Mouse (Mus musculus) layer of hippocampus, adult 2 months (tissue): ENCODE results near the gene Sema3f. TPM values are rescaled to one million over a fixed set of nuclear protein-coding genes. Genes with fewer than 3 reads are reported as not detected.
A peak's percentile ranks its signal among the peaks of the same experiment; 100 is the strongest.

ENCODE experiments used
- DNase-seq, 2 experiments: peaks; one replicate each; pipeline ENCODE4 v3.0.0; 2022; ENCODE audit warnings: low spot score in 2 of 2
- H3K27ac ChIP-seq: fragments of 200-600 bp; 2 replicates; pipeline ENCODE4 v1.8.1; 2022
- H3K4me3 ChIP-seq: fragments of 200-600 bp; 2 replicates; pipeline ENCODE4 v1.8.1; 2022; ENCODE audit warnings: mild to moderate bottlenecking
- CTCF ChIP-seq: fragments of 200-600 bp; conservative IDR thresholded peaks from 2 replicates; pipeline ENCODE4 v1.8.1; 2022; ENCODE audit warnings: antibody characterized with exemption, mild to moderate bottlenecking, moderate library complexity
- total RNA-seq, 2 experiments: library from RNA; stranded (reverse); gene quantifications; 2 replicates each; pipeline ENCODE4 v1.2.3; 2021

Sema3f gene
- total RNA-seq, 2 experiments from 2014 or later: 2.8 to 3.5 TPM

DNA sequence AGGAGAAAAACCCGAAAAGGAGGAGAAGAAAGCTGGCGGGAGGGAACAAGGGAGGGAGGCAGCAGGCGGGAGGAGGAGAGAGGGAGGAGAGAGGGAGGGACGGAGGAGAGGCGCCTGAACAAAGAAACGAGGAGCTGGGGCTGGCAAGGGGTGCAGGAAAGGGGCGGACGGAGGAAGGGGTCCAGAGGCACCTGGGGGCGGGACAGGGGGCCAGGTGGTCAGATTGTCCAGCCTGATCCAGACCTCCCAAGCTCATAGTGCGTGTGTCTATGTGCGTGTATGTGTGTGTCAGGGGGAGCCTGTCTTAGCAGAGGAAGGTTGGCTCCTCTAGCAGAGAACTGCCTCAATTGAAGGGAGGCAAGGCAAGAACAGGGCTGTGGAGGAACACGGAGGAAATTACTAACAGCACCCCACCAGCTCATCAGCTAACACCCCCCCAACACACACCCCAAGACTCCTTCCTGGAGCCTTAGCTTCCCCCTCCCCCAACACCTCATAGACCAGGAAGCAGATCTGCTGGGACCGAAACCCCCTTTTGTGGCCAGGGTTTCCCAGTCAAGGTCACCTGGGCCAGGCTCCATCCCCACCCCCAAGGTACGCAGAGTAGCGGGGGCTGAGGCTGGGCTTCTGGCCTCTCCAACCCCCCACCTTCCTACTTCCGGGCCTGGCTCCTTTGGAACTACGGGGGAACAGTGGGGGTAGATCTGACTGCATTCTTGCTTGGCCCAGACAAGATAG, 2.4 kb downstream of the Sema3f start:
- no peak for DNase-seq
- no peak overlapping the region for H3K27ac ChIP-seq
- no peak for TF ChIP-seq CTCF

DNA sequence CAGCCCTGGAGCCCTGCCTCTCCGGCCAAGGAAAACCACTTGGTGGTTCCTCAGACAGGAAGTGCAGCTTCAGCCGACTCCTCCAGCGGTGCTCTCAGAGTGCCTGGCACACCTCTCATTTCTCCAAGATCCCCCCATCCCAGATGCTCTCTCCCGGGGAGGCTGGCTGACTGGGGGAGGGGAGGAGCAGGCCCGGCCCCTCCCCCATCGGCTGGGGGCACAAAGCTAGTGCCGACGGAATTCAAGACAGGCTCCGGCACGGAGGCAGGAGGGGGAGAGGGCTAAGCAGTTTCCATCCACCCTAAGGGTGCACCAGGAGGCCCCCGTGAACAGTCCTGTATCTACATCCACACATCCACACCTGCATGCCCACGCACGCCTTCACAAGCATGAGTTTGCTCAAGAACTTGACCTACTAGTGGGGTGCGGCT, 3.5 kb downstream of the Sema3f start:
- no peak for DNase-seq
- no peak overlapping the region for H3K27ac ChIP-seq
- H3K4me3 ChIP-seq: no peak overlapping the region
- TF ChIP-seq CTCF: no peak

More for the DNA sequence above, 2.4 kb downstream of the Sema3f start:
- no peak overlapping the region for H3K4me3 ChIP-seq

- peak in 1 of 2 experiments; percentile 29 for DNase-seq
- Histone ChIP-seq H3K27ac (no peak overlapping the region), H3K4me3 (no peak overlapping the region)
- no peak for TF ChIP-seq CTCF
Measured at GRCm38 (mm10) chr9:107703337-107704122, 6.7 kb downstream of the Sema3f start.

- Histone ChIP-seq H3K27ac (no peak overlapping the region), H3K4me3 (no peak overlapping the region)
- DNase-seq: no peak
- no peak for TF ChIP-seq CTCF
Measured at GRCm38 (mm10) chr9:107702606-107703185, 7.6 kb downstream of the Sema3f start.

DNA sequence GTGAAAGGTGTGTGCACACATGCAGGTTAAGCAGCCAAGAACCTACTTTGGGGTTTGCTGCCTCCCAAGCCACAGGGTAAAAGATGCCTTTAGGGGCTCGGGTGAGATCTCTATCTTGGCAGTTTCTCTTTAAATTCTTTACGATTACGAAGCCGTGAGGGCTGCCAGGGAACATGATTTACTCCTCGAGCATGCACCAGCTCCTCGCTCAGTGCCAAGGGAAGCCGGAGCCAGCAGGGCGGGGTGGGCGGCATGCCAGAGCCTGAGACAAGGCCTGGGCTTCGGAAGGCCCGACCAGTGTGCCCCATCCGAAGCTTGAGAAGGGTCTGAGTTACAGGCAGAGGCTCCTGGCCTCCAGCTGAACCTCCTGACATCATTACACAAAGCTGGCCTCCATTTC, 8.7 kb downstream of the Sema3f start:
- DNase-seq: peak; percentile 57 to 61
- Histone ChIP-seq H3K27ac (no peak overlapping the region), H3K4me3 (no peak overlapping the region)
- TF ChIP-seq CTCF: no peak

- DNase-seq: peak; percentile 49 to 60
- TF ChIP-seq CTCF: no peak
- Histone ChIP-seq H3K27ac (no peak overlapping the region), H3K4me3 (no peak overlapping the region)
Measured at GRCm38 (mm10) chr9:107700114-107700571, 10.1 kb downstream of the Sema3f start.

DNA sequence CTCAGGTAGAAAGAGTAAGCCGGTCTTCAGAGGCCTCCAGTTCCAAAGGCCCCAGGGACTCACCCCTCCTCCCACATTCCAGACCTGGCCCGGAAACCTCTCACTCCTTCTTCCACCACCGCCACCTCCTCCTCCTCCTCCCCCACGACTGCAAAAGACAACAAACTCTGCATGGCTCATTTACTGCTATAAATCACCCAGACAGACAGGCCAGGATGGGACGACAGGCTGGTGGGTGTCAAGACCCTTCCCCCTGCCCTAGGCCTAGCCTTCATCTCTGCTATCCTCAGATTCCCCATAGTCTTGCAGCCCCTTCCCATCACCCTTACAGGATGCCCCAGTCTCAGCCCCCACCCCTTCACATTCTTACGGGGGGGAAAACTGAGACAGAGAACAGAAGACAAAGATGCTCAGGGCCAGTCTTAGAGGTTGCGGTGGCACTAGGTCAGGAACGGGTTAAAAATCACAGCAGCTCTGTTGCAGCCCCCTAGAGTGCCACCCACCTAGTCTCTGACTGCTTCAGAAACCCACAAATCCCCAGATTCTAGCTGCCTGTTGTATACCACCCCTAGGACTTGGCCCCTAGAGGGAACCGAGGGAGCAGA, 10.8 kb downstream of the Sema3f start:
- H3K4me3 ChIP-seq: no peak overlapping the region
- no peak overlapping the region for H3K27ac ChIP-seq
- no peak for TF ChIP-seq CTCF
- no peak for DNase-seq

DNA sequence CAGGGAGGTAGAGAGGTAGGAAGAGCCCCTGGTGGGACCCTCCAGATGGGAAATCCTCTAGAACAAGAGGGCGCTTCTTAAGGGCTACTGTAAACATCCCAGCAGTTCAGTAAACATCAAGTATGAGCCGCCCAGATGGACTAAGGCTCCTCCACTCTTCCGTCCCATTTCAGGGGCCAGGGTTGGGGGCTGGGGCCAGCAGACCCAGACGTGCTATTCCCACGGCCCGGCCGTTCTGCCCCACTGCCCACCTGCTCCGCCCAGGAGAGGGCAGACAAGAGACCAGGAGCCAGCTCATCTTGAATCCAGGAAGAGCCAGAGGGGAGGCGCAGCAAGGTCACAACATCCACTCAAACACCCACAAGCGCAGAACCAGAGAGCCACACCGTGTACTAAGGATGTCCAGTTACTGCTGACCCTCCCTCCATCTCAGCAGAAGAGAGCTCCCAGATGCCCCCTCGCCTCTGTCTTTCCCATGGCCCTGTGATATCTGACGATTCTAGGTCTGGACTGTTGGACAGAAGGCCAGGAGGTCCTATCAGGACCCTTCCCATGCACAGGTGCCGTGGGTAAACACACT, 11.6 kb downstream of the Sema3f start:
- no peak for DNase-seq
- no peak overlapping the region for H3K27ac ChIP-seq
- 0 out of 2 replicates have a peak, but pooled peaks have one; percentile 17 for TF ChIP-seq CTCF
- no peak overlapping the region for H3K4me3 ChIP-seq

GRCm38 (mm10) chr9:107697811-107698521, 12.3 kb downstream of the Sema3f start:
- DNase-seq: no peak
- no peak for TF ChIP-seq CTCF
- H3K27ac ChIP-seq: no peak overlapping the region
- H3K4me3 ChIP-seq: no peak overlapping the region

DNA sequence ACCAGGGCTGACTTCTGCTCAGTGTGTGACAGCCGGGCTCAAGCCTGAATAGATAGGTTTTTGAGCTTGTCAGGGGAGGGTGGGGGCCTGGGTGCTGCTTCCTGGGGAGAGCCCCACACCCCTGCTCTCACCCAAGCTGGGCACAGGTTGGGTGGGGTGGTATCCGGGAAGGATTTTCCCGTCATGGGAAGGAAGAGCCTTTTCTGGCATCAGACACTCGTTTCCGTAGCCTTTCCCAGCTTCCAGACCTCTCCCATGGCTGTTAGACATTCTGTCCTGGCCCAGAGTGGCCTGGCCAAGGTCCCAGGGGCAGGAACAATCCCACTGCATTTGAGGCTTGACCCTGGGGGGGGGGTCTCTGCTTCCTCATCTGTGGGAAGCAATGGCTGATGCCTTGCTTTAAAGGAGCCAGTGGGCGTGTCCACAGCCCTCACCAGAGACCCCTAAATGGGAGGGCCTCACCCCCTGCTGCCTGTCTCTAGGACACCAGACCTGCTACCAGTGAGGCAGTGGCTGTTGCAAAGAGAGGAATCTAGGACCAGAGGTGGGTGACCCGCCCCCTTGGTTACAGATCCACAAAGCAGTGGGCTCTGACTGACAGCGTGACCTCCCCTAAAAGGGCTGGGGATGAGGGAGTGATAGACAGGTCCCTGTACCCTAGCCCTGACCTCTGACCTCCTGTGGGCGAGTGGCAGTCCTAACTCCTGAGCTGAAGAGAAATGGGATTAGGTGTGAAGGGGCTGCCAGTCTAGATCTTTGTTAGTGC, 13.2 kb downstream of the Sema3f start:
- no peak for DNase-seq
- H3K27ac ChIP-seq: no peak overlapping the region
- no peak for TF ChIP-seq CTCF

GRCm38 (mm10) chr9:107696106-107696479, 14.2 kb downstream of the Sema3f start:
- H3K27ac ChIP-seq: no peak overlapping the region
- no peak for TF ChIP-seq CTCF
- no peak overlapping the region for H3K4me3 ChIP-seq
- DNase-seq: no peak

More for the DNA sequence above, 13.2 kb downstream of the Sema3f start:
- H3K4me3 ChIP-seq: no peak overlapping the region
